ENCODE assay signal across 9 mouse cellular contexts in genomic region chr2:121412843-121413386, GRCm38 (mm10). TPM values are rescaled to one million over a fixed set of nuclear protein-coding genes. Genes with fewer than 3 reads are reported as not detected.
DNase-seq lines count a peak whose midpoint lies in the region; ATAC-seq and TF ChIP-seq lines count a peak whose summit lies in the region.
"Had no signal": no experiment of that assay in that cellular context is flagged by ENCODE, and none has a peak within 500 bp of the region (broad histone marks: within the 10 kb centered on the region; RNA-seq: fewer than 3 reads in every experiment).

No protein-coding gene starts in this region.

- H3K9ac ChIP-seq in limb, embryonic 12.5 days (replicated peaks): peak overlapping the region; percentile 97
- peak overlapping the region; percentile 97 for H3K9ac ChIP-seq in neural tube, embryonic 13.5 days

- intact Hi-C loops in left cerebral cortex, adult 2 months (cut with DNase I): no loop called here
- intact Hi-C loops in left cerebral cortex, postnatal 4 days (cut with DNase I): no loop called here

- no peaks in the 10 kb centered on the region for H3K27me3 ChIP-seq in limb, embryonic 12.5 days
- no peaks in the 10 kb centered on the region for H3K27me3 ChIP-seq in neural tube, embryonic 13.5 days

- peak in 1 of 2 experiments; percentile 12 for DNase-seq in left cerebral cortex, adult 2 months (ENCODE audit: extremely low spot score in 1 of 2, low spot score in 2 of 2)
- DNase-seq in left cerebral cortex, postnatal 4 days: no peak
- DNase-seq in adrenal gland, adult 8-10 months: peak; percentile 50
- no peak for DNase-seq in cerebellum, adult 11 months
- DNase-seq in embryo, embryonic 9.5 days (ENCODE audit: extremely low spot score): no peak

- 0 out of 2 replicates have a peak, but pooled peaks cover 4% of the 10 kb centered on the region for H3K9me3 ChIP-seq in limb, embryonic 12.5 days
- H3K9me3 ChIP-seq in neural tube, embryonic 13.5 days: no peaks in the 10 kb centered on the region

- 12% methylated on average over 4 of the region's 4 CpGs for WGBS in limb, embryonic 12.5 days
- 8% methylated on average over 4 of the region's 4 CpGs for WGBS in neural tube, embryonic 13.5 days

- no peak for TF ChIP-seq CTCF in left cerebral cortex, adult 2 months (IDR thresholded peaks at IDR 0.05)

- peak overlapping the region; percentile 90 for H3K4me3 ChIP-seq in left cerebral cortex, adult 2 months
- H3K4me3 ChIP-seq in limb, embryonic 12.5 days (replicated peaks): peak overlapping the region; percentile 92
- peak overlapping the region; percentile 99 for H3K4me3 ChIP-seq in neural tube, embryonic 13.5 days

- peak overlapping the region; percentile 65 for H3K4me2 ChIP-seq in limb, embryonic 12.5 days
- peak overlapping the region; percentile 79 for H3K4me2 ChIP-seq in neural tube, embryonic 13.5 days

- 0 out of 2 replicates have a peak, but pooled peaks have one; percentile 20 for ATAC-seq in erythroblast, adult 5-6 weeks (replicated peaks; ENCODE audit: low FRiP score, poor library complexity, severe bottlenecking)
- ATAC-seq in limb, embryonic 12.5 days (ENCODE audit: insufficient number of reproducible peaks, insufficient read depth, low FRiP score, low TSS enrichment, low read depth): peak; percentile 1
- ATAC-seq in neural tube, embryonic 13.5 days (ENCODE audit: low read depth): no peak

- peaks cover 24% of the 10 kb centered on the region for H3K4me1 ChIP-seq in limb, embryonic 12.5 days (replicated peaks)
- peaks cover 49% of the 10 kb centered on the region for H3K4me1 ChIP-seq in neural tube, embryonic 13.5 days (replicated peaks)

- peak overlapping the region; percentile 98 for H3K27ac ChIP-seq in left cerebral cortex, adult 2 months
- peak overlapping the region; percentile 97 for H3K27ac ChIP-seq in limb, embryonic 12.5 days
- peak overlapping the region; percentile 98 for H3K27ac ChIP-seq in neural tube, embryonic 13.5 days (replicated peaks)

- peaks cover 16% of the 10 kb centered on the region for H3K36me3 ChIP-seq in limb, embryonic 12.5 days
- H3K36me3 ChIP-seq in neural tube, embryonic 13.5 days: peaks cover 11% of the 10 kb centered on the region

RNA-seq across cellular contexts. Expression of gene Pdia3, which starts 0.7 kb away (rescaled TPM):
- total RNA-seq in left cerebral cortex, adult 2 months (2021): 100 to 1,000 TPM; 170 to 202 TPM
- 100 to 1,000 TPM; 214 to 225 TPM for total RNA-seq in left cerebral cortex, postnatal 4 days (2021)
- total RNA-seq in adrenal gland, adult 8-10 months (2022): 100 to 1,000 TPM; 426 to 490 (median 434) TPM
- total RNA-seq in erythroblast, adult 5-6 weeks (2015; ENCODE audit: low replicate concordance): 80.1 and 87.8 TPM in 2 replicates
- total RNA-seq in erythroblast, adult 5-6 weeks (2017; ENCODE audit: low replicate concordance): 66.2 and 70.2 TPM in 2 replicates
- 620 and 666 TPM in 2 replicates for polyA plus RNA-seq in limb, embryonic 12.5 days (2016; fragmentation: Nextera tagmentation; extraction: Ambion mirVana)
- 453 and 473 TPM in 2 replicates for polyA plus RNA-seq in neural tube, embryonic 13.5 days (2015; fragmentation: Nextera tagmentation; extraction: Ambion mirVana)

RNA-seq across cellular contexts. Expression of gene Catsper2, which starts 0.7 kb away (rescaled TPM):
- 1 to 10 TPM; 3.6 to 4.2 TPM for total RNA-seq in left cerebral cortex, adult 2 months (2021)
- total RNA-seq in left cerebral cortex, postnatal 4 days (2021): 1 to 10 TPM; 6.1 to 8.3 TPM
- total RNA-seq in adrenal gland, adult 8-10 months (2022): 1 to 10 TPM; 2.2 to 4.1 (median 2.9) TPM
- 2.9 TPM in 1 of 2 replicates, not detected in the other for total RNA-seq in erythroblast, adult 5-6 weeks (2015; ENCODE audit: low replicate concordance)
- 2.2 TPM in 1 of 2 replicates, not detected in the other for total RNA-seq in erythroblast, adult 5-6 weeks (2017; ENCODE audit: low replicate concordance)
- polyA plus RNA-seq in limb, embryonic 12.5 days (2016; fragmentation: Nextera tagmentation; extraction: Ambion mirVana): 3.5 and 4.1 TPM in 2 replicates
- 3.5 and 4.8 TPM in 2 replicates for polyA plus RNA-seq in neural tube, embryonic 13.5 days (2015; fragmentation: Nextera tagmentation; extraction: Ambion mirVana)

RNA-seq across cellular contexts. Expression of gene Strc, which starts 25.9 kb away (rescaled TPM):
- under 1 TPM; 0.11 to 0.12 TPM for total RNA-seq in left cerebral cortex, adult 2 months (2021)
- total RNA-seq in left cerebral cortex, postnatal 4 days (2021): not detected
- total RNA-seq in adrenal gland, adult 8-10 months (2022): 1 to 10 TPM in 1 of 4 experiments, under 1 TPM in 1, not detected in 2; 0.81 to 1.4 TPM
- total RNA-seq in erythroblast, adult 5-6 weeks (2015; ENCODE audit: low replicate concordance): not detected in 2 replicates
- total RNA-seq in erythroblast, adult 5-6 weeks (2017; ENCODE audit: low replicate concordance): not detected in 2 replicates
- polyA plus RNA-seq in limb, embryonic 12.5 days (2016; fragmentation: Nextera tagmentation; extraction: Ambion mirVana): not detected in 2 replicates
- not detected in 2 replicates for polyA plus RNA-seq in neural tube, embryonic 13.5 days (2015; fragmentation: Nextera tagmentation; extraction: Ambion mirVana)
- polyA plus RNA-seq: brain, embryonic 14.5 days had no signal

RNA-seq across cellular contexts. Expression of gene Ell3, which starts 31.2 kb away (rescaled TPM):
- total RNA-seq in left cerebral cortex, adult 2 months (2021): not detected
- not detected for total RNA-seq in left cerebral cortex, postnatal 4 days (2021)
- under 1 TPM in 3 of 4 experiments, not detected in 1; 0.24 to 0.74 (median 0.62) TPM for total RNA-seq in adrenal gland, adult 8-10 months (2022)
- not detected in 2 replicates for total RNA-seq in erythroblast, adult 5-6 weeks (2015; ENCODE audit: low replicate concordance)
- not detected in 2 replicates for total RNA-seq in erythroblast, adult 5-6 weeks (2017; ENCODE audit: low replicate concordance)
- polyA plus RNA-seq in limb, embryonic 12.5 days (2016; fragmentation: Nextera tagmentation; extraction: Ambion mirVana): 10.8 and 13.5 TPM in 2 replicates
- 2.6 TPM in 2 replicates for polyA plus RNA-seq in neural tube, embryonic 13.5 days (2015; fragmentation: Nextera tagmentation; extraction: Ambion mirVana)

RNA-seq across cellular contexts. Expression of gene Serf2, which starts 36.1 kb away (rescaled TPM):
- total RNA-seq in left cerebral cortex, adult 2 months (2021): 100 to 1,000 TPM; 152 to 164 TPM
- total RNA-seq in left cerebral cortex, postnatal 4 days (2021): 100 to 1,000 TPM; 133 to 149 TPM
- total RNA-seq in adrenal gland, adult 8-10 months (2022): 100 to 1,000 TPM; 249 to 360 (median 257) TPM
- 50.9 and 58.1 TPM in 2 replicates for total RNA-seq in erythroblast, adult 5-6 weeks (2015; ENCODE audit: low replicate concordance)
- 40.6 and 55.3 TPM in 2 replicates for total RNA-seq in erythroblast, adult 5-6 weeks (2017; ENCODE audit: low replicate concordance)
- polyA plus RNA-seq in limb, embryonic 12.5 days (2016; fragmentation: Nextera tagmentation; extraction: Ambion mirVana): 521 and 544 TPM in 2 replicates
- 393 and 478 TPM in 2 replicates for polyA plus RNA-seq in neural tube, embryonic 13.5 days (2015; fragmentation: Nextera tagmentation; extraction: Ambion mirVana)
